Mouse (Mus musculus) T-helper 17 cell (primary cell): Measurements from ENCODE around the gene Cnnm2.

Experiments
- in situ Hi-C, 2 experiments: fragments of 300-600 bp; cut with MboI, MseI; formaldehyde crosslinking; loops; 1 replicate in 1 of 2; 2 replicates in 1 of 2; pipeline ENCODE4 v1.15.1; 2025; ENCODE audit warnings: high pct_unique_total_duplicates in 2 of 2

The Cnnm2 gene

GRCm38 (mm10) chr19:46843030-46843429 lies 81.6 kb downstream of the Cnnm2 start:
- in situ Hi-C loops: loop anchor here in 1 of 2 experiments (10.0 kb wide), 2 partner anchors 58 to 462 kb away; no protein-coding TSS in a partner anchor

GRCm38 (mm10) chr19:46846056-46846455 lies 84.7 kb downstream of the Cnnm2 start:
- in situ Hi-C loops: loop anchor here in 1 of 2 experiments (10.0 kb wide), 2 partner anchors 61 to 459 kb away; no protein-coding TSS in a partner anchor

GRCm38 (mm10) chr19:46846459-46846858 lies 85.1 kb downstream of the Cnnm2 start:
- in situ Hi-C loops: loop anchor here in 1 of 2 experiments (10.0 kb wide), 2 partner anchors 62 to 458 kb away; no protein-coding TSS in a partner anchor

- in situ Hi-C loops: loop anchor here in 1 of 2 experiments (10.0 kb wide), 2 partner anchors 64 to 456 kb away; no protein-coding TSS in a partner anchor
These were observed 87.2 kb downstream of the Cnnm2 start for GRCm38 (mm10) chr19:46848381-46849268.

GRCm38 (mm10) chr19:46849443-46849997 lies 88.1 kb downstream of the Cnnm2 start:
- in situ Hi-C loops: loop anchor here in 1 of 2 experiments (10.0 kb wide), 2 partner anchors 65 to 455 kb away; no protein-coding TSS in a partner anchor

- in situ Hi-C loops: loop anchor here (5.0 to 25.0 kb wide), 3 partner anchors 189 to 1619 kb away; partner anchors contain the start of gene Lbx1 (in 1 of the 2)
These were observed 94.8 kb downstream of the Cnnm2 start for GRCm38 (mm10) chr19:46856232-46856631.

- in situ Hi-C loops: loop anchor here (5.0 to 25.0 kb wide), 3 partner anchors 189 to 1619 kb away; partner anchors contain the start of gene Lbx1 (in 1 of the 2)
These were observed 95.4 kb downstream of the Cnnm2 start for GRCm38 (mm10) chr19:46856780-46857179.

- in situ Hi-C loops: loop anchor here (5.0 to 25.0 kb wide), 3 partner anchors 190 to 1620 kb away; partner anchors contain the start of gene Lbx1 (in 1 of the 2)
These were observed 96.0 kb downstream of the Cnnm2 start for GRCm38 (mm10) chr19:46857277-46857989.

GRCm38 (mm10) chr19:46858200-46858599 lies 96.8 kb downstream of the Cnnm2 start:
- in situ Hi-C loops: loop anchor here (5.0 to 25.0 kb wide), 3 partner anchors 191 to 1621 kb away; partner anchors contain the start of gene Lbx1 (in 1 of the 2)

- in situ Hi-C loops: loop anchor here in 1 of 2 experiments (25.0 kb wide), 1 partner anchor 1625 kb away; the partner anchor contains the start of gene Lbx1
These were observed 101.2 kb downstream of the Cnnm2 start for GRCm38 (mm10) chr19:46862556-46862955.

GRCm38 (mm10) chr19:46863236-46863927 lies 102.0 kb downstream of the Cnnm2 start:
- in situ Hi-C loops: loop anchor here in 1 of 2 experiments (25.0 kb wide), 1 partner anchor 1626 kb away; the partner anchor contains the start of gene Lbx1

- in situ Hi-C loops: loop anchor here in 1 of 2 experiments (25.0 kb wide), 1 partner anchor 1627 kb away; the partner anchor contains the start of gene Lbx1
These were observed 102.7 kb downstream of the Cnnm2 start for GRCm38 (mm10) chr19:46864079-46864478.

- in situ Hi-C loops: loop anchor here (5.0 to 25.0 kb wide), 3 partner anchors 103 to 1628 kb away; partner anchors contain the start of genes Cnnm2 (in 1 of the 2) and Lbx1 (in 1 of the 2)
These were observed 103.4 kb downstream of the Cnnm2 start for GRCm38 (mm10) chr19:46864731-46865331.

- in situ Hi-C loops: loop anchor here (5.0 to 25.0 kb wide), 3 partner anchors 103 to 1628 kb away; partner anchors contain the start of genes Cnnm2 (in 1 of the 2) and Lbx1 (in 1 of the 2)
These were observed 104.0 kb downstream of the Cnnm2 start for GRCm38 (mm10) chr19:46865381-46865780.

GRCm38 (mm10) chr19:46869049-46869448 lies 107.7 kb downstream of the Cnnm2 start:
- in situ Hi-C loops: loop anchor here (5.0 to 25.0 kb wide), 3 partner anchors 107 to 1632 kb away; partner anchors contain the start of genes Cnnm2 (in 1 of the 2) and Lbx1 (in 1 of the 2)

GRCm38 (mm10) chr19:46869526-46869925 lies 108.1 kb downstream of the Cnnm2 start:
- in situ Hi-C loops: loop anchor here (5.0 to 25.0 kb wide), 3 partner anchors 107 to 1632 kb away; partner anchors contain the start of genes Cnnm2 (in 1 of the 2) and Lbx1 (in 1 of the 2)

- in situ Hi-C loops: loop anchor here in 1 of 2 experiments (25.0 kb wide), 1 partner anchor 1634 kb away; the partner anchor contains the start of gene Lbx1
These were observed 109.7 kb downstream of the Cnnm2 start for GRCm38 (mm10) chr19:46871096-46871495.

- in situ Hi-C loops: loop anchor here in 1 of 2 experiments (25.0 kb wide), 1 partner anchor 1634 kb away; the partner anchor contains the start of gene Lbx1
These were observed 110.3 kb downstream of the Cnnm2 start for GRCm38 (mm10) chr19:46871651-46872050.

GRCm38 (mm10) chr19:46873924-46874323 lies 112.5 kb downstream of the Cnnm2 start:
- in situ Hi-C loops: loop anchor here in 1 of 2 experiments (25.0 kb wide), 1 partner anchor 1637 kb away; the partner anchor contains the start of gene Lbx1
